Mouse (Mus musculus): ENCODE data around the gene Txlna. TPM values are rescaled to one million over a fixed set of nuclear protein-coding genes. Genes with fewer than 3 reads are reported as not detected.

Txlna gene
- polyA plus RNA-seq, 1 experiment from 2014 or later, result 65.4 TPM

GRCm38 (mm10) chr4:129622120-129622802, 18.6 kb downstream of the Txlna start:
- H3K4me1 ChIP-seq (ENCODE audit: control insufficient read depth, insufficient read depth, low read length), result peaks cover 28% of the 10 kb centered on the region
- H3K27me3 ChIP-seq (replicated peaks; ENCODE audit: control insufficient read depth, insufficient read depth, low read length), result no peaks in the 10 kb centered on the region
- ATAC-seq, result no peak
- no peaks in the 10 kb centered on the region for H3K9me3 ChIP-seq (replicated peaks; ENCODE audit: control insufficient read depth, low read length)
- no peak for DNase-seq (ENCODE audit: low spot score)
- H3K9ac ChIP-seq (ENCODE audit: low read length), result peak overlapping the region; percentile 78
- H3K27ac ChIP-seq (ENCODE audit: low read depth, low read length), result 0 out of 2 replicates have a peak overlapping the region, but pooled peaks have one; percentile 17
- H3K4me3 ChIP-seq (ENCODE audit: low read depth, low read length), result peak overlapping the region; percentile 48; the same call in 1 of the 2 replicates
- H3K36me3 ChIP-seq (ENCODE audit: control insufficient read depth, insufficient read depth, low read length), result peaks cover 24% of the 10 kb centered on the region
- peak overlapping the region; percentile 70 for H3K4me2 ChIP-seq (ENCODE audit: low read length)
- WGBS, result 78% methylated on average over 11 of the region's 11 CpGs

- Histone ChIP-seq H3K9ac (ENCODE audit: low read length) (no peak overlapping the region), H3K27me3 (replicated peaks; ENCODE audit: control insufficient read depth, insufficient read depth, low read length) (no peaks in the 10 kb centered on the region), H3K4me3 (ENCODE audit: low read depth, low read length) (no peak overlapping the region), H3K4me2 (ENCODE audit: low read length) (no peak overlapping the region), H3K9me3 (replicated peaks; ENCODE audit: control insufficient read depth, low read length) (no peaks in the 10 kb centered on the region), H3K27ac (ENCODE audit: low read depth, low read length) (no peak overlapping the region), H3K4me1 (ENCODE audit: control insufficient read depth, insufficient read depth, low read length) (peaks cover 28% of the 10 kb centered on the region), H3K36me3 (ENCODE audit: control insufficient read depth, insufficient read depth, low read length) (peaks cover 23% of the 10 kb centered on the region)
- DNase-seq (ENCODE audit: low spot score), result no peak
- ATAC-seq, result no peak
- 93% methylated on average over 8 of the region's 8 CpGs for WGBS
Observed at GRCm38 (mm10) chr4:129621283-129621841, 19.5 kb downstream of the Txlna start.

- Histone ChIP-seq H3K9me3 (replicated peaks; ENCODE audit: control insufficient read depth, low read length) (no peaks in the 10 kb centered on the region), H3K27me3 (replicated peaks; ENCODE audit: control insufficient read depth, insufficient read depth, low read length) (no peaks in the 10 kb centered on the region), H3K4me1 (ENCODE audit: control insufficient read depth, insufficient read depth, low read length) (peaks cover 28% of the 10 kb centered on the region), H3K4me2 (ENCODE audit: low read length) (no peak overlapping the region), H3K27ac (ENCODE audit: low read depth, low read length) (no peak overlapping the region), H3K36me3 (ENCODE audit: control insufficient read depth, insufficient read depth, low read length) (peaks cover 17% of the 10 kb centered on the region; the same call in 1 of the 2 replicates), H3K4me3 (ENCODE audit: low read depth, low read length) (no peak overlapping the region), H3K9ac (ENCODE audit: low read length) (no peak overlapping the region)
- DNase-seq (ENCODE audit: low spot score) (no peak), ATAC-seq (no peak)
- 89% methylated on average over 11 of the region's 11 CpGs for WGBS
Observed at GRCm38 (mm10) chr4:129620419-129621282, 20.2 kb downstream of the Txlna start.

- peaks cover 18% of the 10 kb centered on the region for H3K4me1 ChIP-seq (ENCODE audit: control insufficient read depth, insufficient read depth, low read length)
- H3K9ac ChIP-seq (ENCODE audit: low read length), result peak within 1 kb of the TSS; percentile 91
- peak; percentile 97 for DNase-seq (ENCODE audit: low spot score)
- H3K27me3 ChIP-seq (replicated peaks; ENCODE audit: control insufficient read depth, insufficient read depth, low read length), result no peaks in the 10 kb centered on the region
- H3K36me3 ChIP-seq (ENCODE audit: control insufficient read depth, insufficient read depth, low read length), result peaks cover 17% of the 10 kb centered on the region; the same call in 1 of the 2 replicates
- H3K4me3 ChIP-seq (ENCODE audit: low read depth, low read length), result peak within 1 kb of the TSS; percentile 65
- peak within 1 kb of the TSS; percentile 84 for H3K27ac ChIP-seq (ENCODE audit: low read depth, low read length)
- peak; percentile 91 for ATAC-seq
- peak within 1 kb of the TSS; percentile 93 for H3K4me2 ChIP-seq (ENCODE audit: low read length)
- 4% methylated on average over 43 of the region's 44 CpGs for WGBS
- H3K9me3 ChIP-seq (replicated peaks; ENCODE audit: control insufficient read depth, low read length), result no peaks in the 10 kb centered on the region
Observed at GRCm38 (mm10) chr4:129618786-129619691, 21.8 kb downstream of the Txlna start, which contains the start of gene Iqcc. Iqcc (minus strand) TSS chr4:129619099.

- peaks cover 16% of the 10 kb centered on the region for H3K4me1 ChIP-seq (ENCODE audit: control insufficient read depth, insufficient read depth, low read length)
- H3K4me2 ChIP-seq (ENCODE audit: low read length), result peak overlapping the region; percentile 93
- peak overlapping the region; percentile 65 for H3K4me3 ChIP-seq (ENCODE audit: low read depth, low read length)
- no peaks in the 10 kb centered on the region for H3K9me3 ChIP-seq (replicated peaks; ENCODE audit: control insufficient read depth, low read length)
- H3K9ac ChIP-seq (ENCODE audit: low read length), result peak overlapping the region; percentile 91
- ATAC-seq (no peak), DNase-seq (ENCODE audit: low spot score) (no peak)
- WGBS, result 98% methylated on average over 5 of the region's 5 CpGs
- peaks cover 17% of the 10 kb centered on the region; the same call in 1 of the 2 replicates for H3K36me3 ChIP-seq (ENCODE audit: control insufficient read depth, insufficient read depth, low read length)
- no peaks in the 10 kb centered on the region for H3K27me3 ChIP-seq (replicated peaks; ENCODE audit: control insufficient read depth, insufficient read depth, low read length)
- H3K27ac ChIP-seq (ENCODE audit: low read depth, low read length), result no peak overlapping the region
Observed at GRCm38 (mm10) chr4:129618031-129618430, 22.8 kb downstream of the Txlna start.

GRCm38 (mm10) chr4:129617121-129617641, 23.7 kb downstream of the Txlna start:
- H3K9ac ChIP-seq (ENCODE audit: low read length), result no peak overlapping the region
- H3K36me3 ChIP-seq (ENCODE audit: control insufficient read depth, insufficient read depth, low read length), result peaks cover 17% of the 10 kb centered on the region; the same call in 1 of the 2 replicates
- H3K4me2 ChIP-seq (ENCODE audit: low read length), result no peak overlapping the region
- no peak overlapping the region for H3K4me3 ChIP-seq (ENCODE audit: low read depth, low read length)
- WGBS, result 97% methylated on average over 7 of the region's 7 CpGs
- H3K9me3 ChIP-seq (replicated peaks; ENCODE audit: control insufficient read depth, low read length), result no peaks in the 10 kb centered on the region
- no peak for DNase-seq (ENCODE audit: low spot score)
- H3K27ac ChIP-seq (ENCODE audit: low read depth, low read length), result no peak overlapping the region
- no peaks in the 10 kb centered on the region for H3K27me3 ChIP-seq (replicated peaks; ENCODE audit: control insufficient read depth, insufficient read depth, low read length)
- ATAC-seq, result no peak
- peaks cover 8% of the 10 kb centered on the region for H3K4me1 ChIP-seq (ENCODE audit: control insufficient read depth, insufficient read depth, low read length)

- Histone ChIP-seq H3K4me1 (ENCODE audit: control insufficient read depth, insufficient read depth, low read length) (peaks cover 4% of the 10 kb centered on the region; the same call in 1 of the 2 replicates), H3K9me3 (replicated peaks; ENCODE audit: control insufficient read depth, low read length) (no peaks in the 10 kb centered on the region), H3K4me3 (ENCODE audit: low read depth, low read length) (no peak overlapping the region), H3K27me3 (replicated peaks; ENCODE audit: control insufficient read depth, insufficient read depth, low read length) (no peaks in the 10 kb centered on the region), H3K27ac (ENCODE audit: low read depth, low read length) (no peak overlapping the region), H3K9ac (ENCODE audit: low read length) (no peak overlapping the region), H3K36me3 (ENCODE audit: control insufficient read depth, insufficient read depth, low read length) (peaks cover 17% of the 10 kb centered on the region; the same call in 1 of the 2 replicates), H3K4me2 (ENCODE audit: low read length) (no peak overlapping the region)
- ATAC-seq (no peak), DNase-seq (ENCODE audit: low spot score) (no peak)
- WGBS, result 95% methylated on average over 3 of the region's 3 CpGs
Observed at GRCm38 (mm10) chr4:129616631-129617030, 24.2 kb downstream of the Txlna start.

- H3K27me3 ChIP-seq (replicated peaks; ENCODE audit: control insufficient read depth, insufficient read depth, low read length), result no peaks in the 10 kb centered on the region
- WGBS, result 89% methylated on average over 9 of the region's 9 CpGs
Observed at GRCm38 (mm10) chr4:129615801-129616290, 25.0 kb downstream of the Txlna start.

More at GRCm38 (mm10) chr4:129615801-129616290, 25.0 kb downstream of the Txlna start:
- Histone ChIP-seq H3K4me1 (ENCODE audit: control insufficient read depth, insufficient read depth, low read length) (peaks cover 4% of the 10 kb centered on the region; the same call in 1 of the 2 replicates), H3K9me3 (replicated peaks; ENCODE audit: control insufficient read depth, low read length) (no peaks in the 10 kb centered on the region), H3K27ac (ENCODE audit: low read depth, low read length) (no peak overlapping the region), H3K4me2 (ENCODE audit: low read length) (no peak overlapping the region), H3K36me3 (ENCODE audit: control insufficient read depth, insufficient read depth, low read length) (peaks cover 14% of the 10 kb centered on the region; the same call in 1 of the 2 replicates), H3K4me3 (ENCODE audit: low read depth, low read length) (no peak overlapping the region), H3K9ac (ENCODE audit: low read length) (no peak overlapping the region)
- DNase-seq (ENCODE audit: low spot score), result no peak
- ATAC-seq, result no peak
